Mouse (Mus musculus) ZHBTc4 (cell line): ENCODE measurements at regions not wholly inside any gene's neighbourhood (a gene's known extent, or its start where the extent isn't known, plus 50 kb on each side); places are given as distances from the start of the nearest gene placed in this dataset.
"Not testable (repeated sequence)": the region's sequence is repeated elsewhere in the genome, so short reads cannot be mapped to it uniquely, and the experiment has no call there.

Experiments used
- DNase-seq: peaks from one replicate; pipeline ENCODE4 v3.0.0-alpha.2; 2011; ENCODE audit warnings: low read depth, low spot score

DNA sequence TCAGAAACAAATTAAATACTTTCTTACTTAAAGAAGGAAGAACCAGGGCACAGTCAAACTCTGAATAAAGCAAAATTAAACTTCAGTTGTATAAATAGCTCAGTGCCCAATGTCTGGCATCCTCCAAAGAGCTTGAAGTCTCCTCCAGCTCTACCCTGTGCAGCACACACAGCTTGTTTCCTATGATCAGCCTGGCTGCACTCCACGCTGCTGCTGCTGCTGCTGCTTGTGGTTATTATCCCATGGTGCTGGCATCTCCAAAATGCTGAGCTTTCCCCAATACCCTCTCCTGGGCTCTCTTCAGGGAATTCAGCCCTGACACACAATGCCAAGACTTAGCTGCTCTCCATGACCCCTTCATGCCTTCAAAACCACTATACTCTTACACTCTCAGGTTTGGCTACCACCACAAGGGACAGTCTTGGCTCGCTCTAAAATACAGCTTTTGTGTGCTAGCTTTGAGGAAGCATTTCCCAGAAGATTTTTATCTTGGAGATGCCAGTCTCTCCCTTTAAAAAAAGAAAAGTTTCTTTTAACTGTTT lies 121.0 kb downstream of the Rab10 start:
- DNase-seq: not testable (repeated sequence)

DNA sequence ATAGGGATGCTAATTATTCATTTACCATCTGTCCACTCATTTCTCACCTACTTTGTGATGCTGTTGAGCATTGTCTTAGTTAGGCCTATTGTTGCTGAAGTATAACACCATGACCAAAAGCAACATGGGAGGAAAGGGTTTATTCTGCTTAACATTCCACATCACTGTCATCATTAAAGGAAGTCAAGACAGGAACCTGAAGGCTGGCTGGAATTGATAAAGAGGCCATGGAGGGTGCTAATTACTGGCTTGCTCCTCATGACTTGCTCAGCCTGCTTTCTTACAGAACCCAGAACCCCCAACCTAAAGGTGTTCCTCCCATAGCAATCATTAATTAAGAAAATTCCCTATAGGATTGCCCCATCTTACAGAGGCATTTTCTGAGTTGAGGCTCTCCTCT lies 121.6 kb downstream of the Rab10 start:
- no peak for DNase-seq

DNA sequence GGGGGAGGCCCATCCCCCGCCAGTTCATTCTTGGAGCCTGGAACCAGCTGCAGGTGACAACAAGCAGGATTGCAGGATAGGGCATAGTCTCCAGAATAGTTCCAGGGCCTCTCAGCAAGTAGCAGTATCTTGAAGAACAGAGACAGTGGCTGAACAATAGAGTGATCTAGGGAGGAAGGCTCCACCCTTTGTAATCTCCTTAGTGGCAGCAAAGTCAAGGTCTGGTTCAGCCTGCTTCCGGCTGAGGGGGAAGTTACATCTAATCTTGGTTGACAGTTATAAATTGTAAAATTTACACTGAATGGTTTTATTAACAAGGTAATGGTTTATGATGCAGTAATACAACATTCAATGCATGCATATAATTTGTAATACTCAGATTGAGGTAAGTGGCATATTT lies 136.4 kb downstream of the Rab10 start:
- peak; percentile 24 for DNase-seq

DNA sequence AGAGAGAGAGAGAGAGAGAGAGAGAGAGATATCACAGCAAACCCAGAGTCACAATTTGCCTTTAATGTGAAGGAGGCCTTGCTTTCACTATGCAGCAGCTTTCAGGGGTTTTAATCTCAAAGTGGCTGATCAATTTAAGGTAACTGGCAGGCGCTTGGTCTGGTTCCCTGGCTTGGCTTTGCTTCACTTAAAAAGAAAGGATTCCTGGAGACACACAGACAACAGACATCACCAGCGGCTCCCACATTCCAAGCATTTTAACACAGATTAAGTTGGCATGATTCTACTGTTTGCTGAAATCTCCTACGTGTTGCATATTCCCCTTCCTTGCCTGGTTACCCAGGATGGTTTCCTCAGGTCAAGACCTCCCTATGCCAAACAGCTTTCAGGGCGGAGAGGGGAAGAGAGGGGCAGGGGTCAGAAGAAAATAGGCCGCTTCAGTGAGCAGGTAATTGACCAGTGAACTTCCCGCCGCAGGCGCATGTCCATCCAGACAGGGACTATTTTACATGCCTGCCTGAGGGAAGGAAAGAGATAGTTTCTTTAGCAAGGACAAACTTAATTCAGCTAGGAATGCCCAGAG lies 140.0 kb downstream of the Rab10 start:
- DNase-seq: peak; percentile 10

DNA sequence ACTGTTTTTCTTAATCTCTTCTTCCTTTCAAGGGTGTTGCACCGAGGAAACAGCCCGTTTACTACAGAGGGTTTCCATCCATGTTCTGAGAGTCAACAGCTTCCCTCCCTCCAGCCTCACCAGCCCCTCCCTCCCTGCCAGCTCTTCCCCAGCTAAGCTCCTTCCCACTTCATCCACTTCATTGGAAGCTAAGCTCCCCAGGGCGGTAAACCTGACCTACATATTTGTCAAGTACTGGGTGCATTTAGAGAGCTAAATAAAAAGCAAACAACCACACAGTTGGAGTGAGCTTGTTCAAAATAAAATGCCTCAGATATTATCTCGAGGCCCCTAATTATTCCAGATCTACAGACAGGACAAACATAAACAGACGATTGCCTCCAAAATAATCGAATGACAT lies 148.1 kb downstream of the Rab10 start:
- not testable (repeated sequence) for DNase-seq

DNA sequence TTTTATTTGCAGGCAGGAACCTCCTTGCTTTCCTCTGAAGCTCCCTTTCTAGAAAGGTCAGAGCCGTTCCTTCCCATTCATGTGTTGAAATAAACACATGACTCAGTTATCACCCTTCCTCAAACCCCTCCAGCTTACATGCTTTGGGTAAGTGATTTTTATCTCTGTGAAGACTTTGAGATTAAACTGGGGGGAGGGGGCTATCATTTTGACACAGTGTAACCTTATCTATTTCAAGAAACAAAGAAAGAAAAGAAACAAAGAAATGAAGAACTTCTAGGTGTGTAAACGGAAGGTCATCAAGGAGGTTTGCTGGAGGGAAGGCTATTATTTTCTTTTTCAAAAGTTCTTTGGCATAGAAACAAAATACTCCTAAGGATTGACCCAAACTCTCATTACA lies 151.0 kb downstream of the Rab10 start:
- DNase-seq: not testable (repeated sequence)

DNA sequence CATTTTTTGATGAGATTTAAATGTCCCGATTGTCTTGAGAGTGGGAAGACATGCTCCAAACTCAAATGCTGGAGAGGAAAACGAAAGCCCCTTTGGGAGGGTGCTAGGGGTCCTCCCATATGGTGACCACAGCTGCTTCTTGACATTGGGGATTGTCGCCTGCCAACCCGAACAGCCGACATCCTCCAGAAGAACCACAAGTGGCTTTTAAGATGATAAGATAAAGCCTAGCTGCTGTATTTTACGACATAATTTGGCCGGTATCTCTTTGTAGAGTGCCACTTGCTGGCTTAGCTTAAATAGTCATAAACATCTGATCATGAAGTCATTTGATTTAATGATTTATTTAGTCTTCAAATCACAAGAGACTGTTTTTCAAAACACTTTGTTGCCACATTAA lies 156.1 kb downstream of the Rab10 start:
- DNase-seq: not testable (repeated sequence)

DNA sequence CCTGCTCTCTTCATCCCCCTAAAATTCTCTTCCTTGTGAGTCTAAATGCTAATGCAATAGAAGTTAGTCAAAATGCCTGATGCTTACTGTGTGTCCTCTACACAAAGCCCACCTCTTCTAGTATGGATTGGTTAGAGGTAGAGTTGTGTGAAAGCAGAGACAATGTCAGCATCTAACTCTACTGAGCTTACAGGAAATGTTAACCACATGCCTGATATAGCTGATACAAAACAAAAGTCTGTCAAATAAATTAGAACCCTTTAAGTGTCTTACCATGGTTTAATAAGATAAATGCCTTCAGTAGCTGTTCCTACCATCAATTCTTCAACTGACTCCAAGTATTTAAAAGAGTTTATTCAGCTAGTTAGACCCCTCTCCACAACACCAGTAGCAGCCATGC lies 177.2 kb downstream of the Rab10 start:
- not testable (repeated sequence) for DNase-seq

DNA sequence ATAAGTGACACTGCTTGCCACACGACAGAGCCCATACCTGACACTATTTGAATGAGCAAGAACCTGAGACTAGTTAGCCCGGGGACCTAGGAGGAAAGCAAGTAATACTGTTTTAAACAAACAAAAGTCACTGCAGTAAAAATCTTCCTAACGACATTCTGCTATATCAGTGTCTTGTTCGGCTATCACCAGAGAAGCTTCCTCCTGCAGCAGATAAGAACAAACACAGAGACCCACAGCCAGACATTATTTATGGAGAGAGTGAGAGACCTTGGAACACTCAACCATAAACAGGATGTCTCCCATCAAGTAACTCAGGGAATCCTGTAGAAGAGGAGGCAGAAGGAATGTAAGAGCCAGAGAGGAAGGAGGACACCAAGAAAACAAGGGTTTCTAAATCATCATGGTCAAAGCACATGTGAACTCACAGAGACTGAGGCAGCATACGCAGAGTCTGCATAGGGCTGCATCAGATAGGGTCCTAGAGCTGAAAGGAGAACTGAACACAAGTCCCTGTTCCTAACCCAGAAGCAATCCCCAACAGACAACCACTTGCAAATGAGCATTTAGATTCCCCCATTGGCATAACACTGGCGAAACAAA lies 178.5 kb downstream of the Rab10 start:
- not testable (repeated sequence) for DNase-seq

DNA sequence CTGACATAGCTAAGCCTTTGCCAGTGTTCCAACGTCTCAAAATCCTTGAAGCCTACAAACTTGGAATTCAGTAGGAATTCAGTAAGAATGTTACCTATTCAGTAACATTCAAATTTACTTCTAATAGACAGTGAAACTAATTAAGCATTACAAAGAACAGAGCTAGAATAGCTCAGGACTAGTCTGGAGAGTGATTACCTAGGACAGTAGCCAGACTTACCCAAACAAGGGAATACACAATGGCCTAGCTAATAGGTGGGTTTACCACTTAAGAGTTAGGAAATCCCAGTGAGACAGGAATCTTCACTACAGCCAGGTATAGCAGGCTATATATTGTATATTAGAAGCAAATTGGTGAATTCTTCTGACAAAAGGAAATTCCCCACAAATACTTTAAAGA lies 182.4 kb downstream of the Rab10 start:
- peak; percentile 80 for DNase-seq

DNA sequence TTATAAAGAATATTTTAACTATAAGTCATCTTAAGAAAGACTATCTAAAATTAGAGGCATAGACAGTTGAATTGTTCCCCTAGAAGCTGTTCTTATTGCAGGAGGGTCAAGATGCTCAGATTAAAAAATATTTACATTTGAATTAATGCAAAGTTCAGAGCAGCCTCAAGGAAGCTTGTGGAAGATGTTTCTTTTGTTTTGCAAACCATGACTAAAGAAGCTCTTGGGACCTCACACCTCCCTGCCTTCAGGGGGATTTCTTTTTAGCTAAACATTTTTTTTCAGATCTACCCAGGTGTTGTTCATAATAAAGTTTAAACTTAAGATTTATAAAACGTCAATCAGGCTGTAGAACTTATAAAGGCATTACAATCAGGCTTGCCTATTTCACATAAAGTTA lies 185.7 kb downstream of the Rab10 start:
- DNase-seq: peak; percentile 23

DNA sequence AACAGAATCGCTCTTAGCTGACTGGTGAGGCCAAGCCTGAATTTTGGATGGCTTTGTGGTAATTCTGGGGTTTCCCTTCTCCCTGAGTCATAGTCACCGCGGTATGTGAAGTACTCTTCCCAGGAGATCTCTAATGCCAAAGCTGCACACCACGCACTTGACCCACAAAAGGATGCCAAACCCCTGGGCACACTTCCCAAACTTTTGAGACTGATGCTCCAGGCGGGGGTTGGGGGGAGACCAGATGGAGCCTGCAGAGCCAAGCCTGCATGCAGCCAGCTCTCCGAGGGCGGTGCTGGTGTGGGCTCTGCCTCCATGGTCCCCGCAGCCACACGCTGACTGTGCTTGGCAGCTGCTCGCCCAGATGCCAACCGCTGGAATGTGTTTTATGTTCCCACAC lies 199.2 kb downstream of the Rab10 start:
- peak; percentile 33 for DNase-seq

DNA sequence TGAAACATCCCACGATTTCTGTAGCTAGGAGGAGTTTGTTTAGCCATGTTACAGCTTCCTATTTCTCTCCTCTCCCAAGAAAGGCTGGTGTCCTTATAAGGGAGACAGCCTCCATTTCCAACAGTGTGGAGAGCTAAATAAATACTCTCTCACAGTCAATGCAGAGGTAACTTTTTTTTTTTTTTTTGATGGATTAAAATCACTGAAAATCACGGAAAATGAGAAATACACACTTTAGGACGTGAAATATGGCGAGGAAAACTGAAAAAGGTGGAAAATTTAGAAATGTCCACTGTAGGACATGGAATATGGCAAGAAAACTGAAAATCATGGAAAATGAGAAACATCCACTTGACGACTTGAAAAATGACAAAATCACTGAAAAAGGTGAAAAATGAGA lies 200.1 kb downstream of the Rab10 start:
- DNase-seq: not testable (repeated sequence)

DNA sequence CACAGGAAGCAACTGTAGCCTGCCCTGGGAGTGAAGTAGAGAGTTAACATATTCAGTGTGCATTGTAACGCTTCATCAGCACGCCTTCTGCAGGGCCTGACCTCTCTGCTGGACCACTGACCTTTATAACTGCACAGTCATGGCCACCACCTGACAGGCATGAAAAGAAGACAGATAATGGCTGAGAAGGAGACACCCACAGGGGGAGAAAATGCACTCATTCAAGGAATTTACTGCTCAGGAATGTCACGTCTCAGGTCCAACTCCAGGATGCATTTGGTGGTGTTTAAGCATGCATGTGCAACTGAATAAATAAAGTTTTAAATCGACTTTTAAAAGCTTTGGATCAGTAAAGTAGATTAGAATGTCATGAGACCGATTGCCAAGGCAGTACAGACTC lies 207.8 kb downstream of the Rab10 start:
- DNase-seq: peak; percentile 71

DNA sequence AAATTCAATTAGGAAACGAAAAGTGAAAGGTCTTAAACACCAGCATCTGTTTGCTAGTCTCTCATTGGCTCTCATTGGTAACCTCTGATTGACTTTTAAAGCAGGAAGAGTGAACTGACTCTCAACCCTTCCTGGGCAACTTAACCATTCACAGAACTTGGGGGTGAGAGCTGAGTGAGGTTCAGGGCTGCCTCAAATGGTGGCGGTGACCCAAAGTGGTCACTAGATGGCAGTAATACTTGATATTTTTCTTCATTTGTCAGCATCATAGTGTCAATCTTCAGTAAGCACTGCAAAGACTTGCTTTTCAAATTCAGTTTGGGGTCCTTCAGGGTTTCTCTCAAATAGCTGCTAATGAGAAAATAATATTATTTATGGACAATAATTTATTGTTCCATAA lies 211.6 kb downstream of the Rab10 start:
- DNase-seq: peak; percentile 37

DNA sequence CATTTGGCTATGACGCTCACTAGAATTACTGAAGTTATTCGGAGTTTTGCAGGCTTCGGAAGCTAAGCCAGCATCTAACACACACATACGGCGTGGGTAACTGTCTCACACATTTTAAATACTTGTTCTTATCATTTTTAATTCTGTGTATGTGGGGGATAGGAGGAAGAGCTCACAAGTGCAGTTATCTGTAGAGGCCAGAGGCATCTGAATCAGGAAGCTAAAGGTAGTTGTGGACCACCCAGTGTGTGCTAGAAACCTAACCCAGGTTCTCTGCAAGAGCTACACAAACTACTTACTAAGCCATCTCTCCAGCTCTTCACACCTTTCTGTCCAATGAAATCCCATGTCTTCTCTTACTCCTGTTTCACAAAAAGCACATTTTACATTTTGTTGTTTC lies 215.3 kb downstream of the Rab10 start:
- DNase-seq: no peak

DNA sequence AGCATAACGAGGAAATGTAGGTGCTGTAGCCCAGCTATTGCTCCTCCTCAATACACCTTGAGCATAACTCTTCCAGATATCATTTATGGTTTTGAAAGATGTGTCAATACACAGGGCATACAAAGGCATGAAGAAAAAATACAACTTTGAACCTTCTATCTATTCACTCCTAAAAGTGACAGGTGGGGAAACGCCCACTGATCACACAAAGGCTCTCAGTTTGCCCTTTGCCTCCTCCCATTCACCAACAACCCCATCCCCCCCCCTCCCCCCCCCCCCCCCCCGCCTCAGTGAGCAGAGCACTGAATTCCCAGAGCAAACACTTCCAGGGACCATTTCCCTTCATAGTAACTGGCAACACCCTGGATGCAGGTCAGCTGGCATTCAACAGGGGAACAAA lies 216.8 kb downstream of the Rab10 start:
- DNase-seq: not testable (repeated sequence)

DNA sequence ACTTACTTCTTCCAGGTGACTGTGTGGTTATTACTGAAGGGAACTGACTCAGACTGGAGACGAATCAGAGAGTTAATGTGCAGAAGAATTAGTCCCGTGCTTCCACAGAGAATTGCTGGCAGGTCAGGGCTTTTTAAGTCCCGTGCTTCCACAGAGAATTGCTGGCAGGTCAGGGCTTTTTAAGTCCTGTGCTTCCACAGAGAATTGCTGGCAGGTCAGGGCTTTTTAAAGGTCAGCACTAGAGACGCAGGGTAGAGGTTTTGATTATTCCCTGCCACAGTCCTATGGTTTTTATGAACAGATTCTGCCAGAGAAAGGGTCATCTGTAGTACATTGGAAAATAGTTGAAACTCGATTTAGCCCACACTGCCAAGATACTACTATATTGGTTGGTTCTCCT lies 260.2 kb downstream of the Rab10 start:
- DNase-seq: not testable (repeated sequence)

DNA sequence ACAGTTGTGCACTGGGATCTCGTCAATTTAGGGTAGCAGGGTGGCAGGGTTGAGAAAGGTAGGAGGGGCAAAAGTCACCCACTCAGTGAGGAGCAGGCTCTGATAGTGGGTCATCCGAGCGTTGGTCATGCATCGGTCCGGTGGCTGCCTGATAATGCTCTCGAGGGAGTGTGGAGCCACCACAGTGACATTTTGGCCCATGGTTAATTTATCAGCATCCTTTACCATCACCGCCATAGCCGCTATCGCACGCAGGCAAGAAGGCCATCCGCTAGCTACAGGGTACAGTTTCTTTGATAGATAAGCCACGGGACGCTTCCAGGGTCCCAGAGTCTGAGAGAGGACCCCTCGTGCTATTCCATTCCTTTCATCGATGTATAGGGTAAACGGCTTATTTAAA lies 291.3 kb downstream of the Rab10 start:
- not testable (repeated sequence) for DNase-seq

DNA sequence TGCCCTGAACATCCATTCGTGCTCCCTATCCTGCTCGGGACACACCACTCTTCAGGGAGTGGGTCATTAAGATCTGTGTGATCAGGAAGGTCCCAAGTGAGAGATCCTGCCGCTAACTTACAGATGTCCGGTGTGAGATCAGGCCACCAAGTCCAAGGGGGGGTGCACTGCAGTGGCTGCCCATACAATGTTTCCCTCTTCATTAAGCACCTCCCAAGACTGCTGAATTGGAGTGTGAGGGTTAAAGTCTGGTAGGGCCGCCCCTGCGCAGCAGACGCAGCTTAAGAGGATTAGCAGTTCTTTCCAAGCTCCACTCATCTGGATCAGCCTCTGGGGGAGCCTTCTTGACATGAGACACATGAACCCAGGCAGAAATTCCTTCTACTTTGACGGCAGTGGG lies 293.0 kb downstream of the Rab10 start:
- not testable (repeated sequence) for DNase-seq
